Mouse (Mus musculus) intestine, postnatal 0 days (tissue): ENCODE data around the gene B4gat1. TPM values are rescaled to one million over a fixed set of nuclear protein-coding genes. Genes with fewer than 3 reads are reported as not detected.
"Not testable (repeated sequence)": the region's sequence is repeated elsewhere in the genome, so short reads cannot be mapped to it uniquely, and the experiment has no call there.

ENCODE experiments used
- ATAC-seq: fragments of 200-750 bp; cut with Nextera tagmentation; 2 replicates; pipeline ENCODE4 v1.8.0; 2017; ENCODE audit warnings: mild to moderate bottlenecking, moderate TSS enrichment, moderate library complexity
- H3K27ac ChIP-seq: fragments of 300-500 bp; sonication (generic); 2 replicates; pipeline ENCODE4 v1.5.1; 2014; ENCODE audit warnings: mild to moderate bottlenecking, low read depth, low read length, moderate library complexity
- H3K27me3 ChIP-seq: fragments of 300-500 bp; sonication (generic); replicated peaks from 2 replicates; pipeline ENCODE4 v1.6.1; 2014; ENCODE audit warnings: low read length, mixed read lengths; ENCODE audit not compliant: control insufficient read depth, insufficient read depth
- H3K36me3 ChIP-seq: fragments of 300-500 bp; sonication (generic); 2 replicates; pipeline ENCODE4 v1.6.1; 2014; ENCODE audit warnings: mild to moderate bottlenecking, moderate library complexity; ENCODE audit not compliant: control insufficient read depth, insufficient read depth
- H3K4me1 ChIP-seq: fragments of 300-500 bp; sonication (generic); replicated peaks from 2 replicates; pipeline ENCODE4 v1.6.1; 2014; ENCODE audit warnings: antibody characterized with exemption, low read length, mixed read lengths; ENCODE audit not compliant: control insufficient read depth, insufficient read depth
- H3K4me2 ChIP-seq: fragments of 300-500 bp; sonication (generic); replicated peaks from 2 replicates; pipeline ENCODE4 v1.6.1; 2014; ENCODE audit warnings: low read depth, mild to moderate bottlenecking, moderate library complexity
- H3K4me3 ChIP-seq: fragments of 300-500 bp; sonication (generic); 2 replicates; pipeline ENCODE4 v1.5.1; 2014; ENCODE audit warnings: low read depth, low read length
- H3K9ac ChIP-seq: fragments of 300-500 bp; sonication (generic); 2 replicates; pipeline ENCODE4 v1.6.1; 2014; ENCODE audit warnings: mild to moderate bottlenecking, low read depth, low read length
- H3K9me3 ChIP-seq: fragments of 300-500 bp; sonication (generic); 2 replicates; pipeline ENCODE4 v1.6.1; 2016; ENCODE audit warnings: mixed run types; ENCODE audit not compliant: control insufficient read depth
- CTCF ChIP-seq: sonication (generic); IDR thresholded peaks from 2 replicates; pipeline ENCODE4 v1.5.1; 2016; ENCODE audit warnings: low read depth, mild to moderate bottlenecking, control low read depth, antibody characterized with exemption, moderate library complexity
- WGBS: fragments of 180-500 bp; shearing (Covaris S2); extraction: QIAGEN DNeasy Blood & Tissue Kit; methylation state at CpG from one replicate; pipeline ENCODE4 v1.1.7; 2014; 5-methylcytosine and 5-hydroxymethylcytosine counted together
- polyA plus RNA-seq: library from polyadenylated mRNA; unstranded; fragments of >200 nt; fragmentation: Nextera tagmentation; extraction: Ambion mirVana; gene quantifications from 2 replicates; pipeline ENCODE4 v1.2.1, GENCODE M21; 2015

The B4gat1 gene
- polyA plus RNA-seq, 1 experiment from 2014 or later = 17.9 TPM

DNA sequence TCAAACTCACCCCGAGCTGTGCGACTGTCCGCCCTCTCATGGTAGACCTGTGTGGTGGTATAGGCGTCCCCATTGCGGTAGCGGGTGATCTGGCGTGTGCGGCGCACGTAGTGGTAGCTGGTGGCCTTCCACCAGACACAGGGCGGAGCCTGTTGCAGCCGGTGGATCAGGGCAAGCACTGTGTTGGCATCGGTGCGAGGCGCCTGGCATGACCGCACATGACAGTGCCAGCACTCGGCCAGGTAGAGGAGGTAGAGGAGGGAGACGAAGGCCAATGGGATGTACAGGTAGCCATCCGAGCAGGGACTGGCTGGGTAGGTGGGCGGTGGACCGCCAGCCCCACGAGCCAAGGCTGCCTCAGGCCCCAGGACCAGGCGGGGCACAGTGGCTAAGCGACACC lies 44.0 kb downstream of the B4gat1 start:
- TF ChIP-seq CTCF = no peak
- H3K4me1 ChIP-seq = 0 out of 2 replicates have a peak, but pooled peaks cover 4% of the 10 kb centered on the region
- 58% methylated on average over 24 of the region's 24 CpGs for WGBS
- no peak overlapping the region for H3K9ac ChIP-seq
- H3K4me2 ChIP-seq = no peak overlapping the region
- H3K27me3 ChIP-seq = peaks cover 58% of the 10 kb centered on the region
- no peak for ATAC-seq
- H3K4me3 ChIP-seq = no peak overlapping the region
- no peaks in the 10 kb centered on the region for H3K9me3 ChIP-seq
- H3K27ac ChIP-seq = no peak overlapping the region
- H3K36me3 ChIP-seq = no peaks in the 10 kb centered on the region

DNA sequence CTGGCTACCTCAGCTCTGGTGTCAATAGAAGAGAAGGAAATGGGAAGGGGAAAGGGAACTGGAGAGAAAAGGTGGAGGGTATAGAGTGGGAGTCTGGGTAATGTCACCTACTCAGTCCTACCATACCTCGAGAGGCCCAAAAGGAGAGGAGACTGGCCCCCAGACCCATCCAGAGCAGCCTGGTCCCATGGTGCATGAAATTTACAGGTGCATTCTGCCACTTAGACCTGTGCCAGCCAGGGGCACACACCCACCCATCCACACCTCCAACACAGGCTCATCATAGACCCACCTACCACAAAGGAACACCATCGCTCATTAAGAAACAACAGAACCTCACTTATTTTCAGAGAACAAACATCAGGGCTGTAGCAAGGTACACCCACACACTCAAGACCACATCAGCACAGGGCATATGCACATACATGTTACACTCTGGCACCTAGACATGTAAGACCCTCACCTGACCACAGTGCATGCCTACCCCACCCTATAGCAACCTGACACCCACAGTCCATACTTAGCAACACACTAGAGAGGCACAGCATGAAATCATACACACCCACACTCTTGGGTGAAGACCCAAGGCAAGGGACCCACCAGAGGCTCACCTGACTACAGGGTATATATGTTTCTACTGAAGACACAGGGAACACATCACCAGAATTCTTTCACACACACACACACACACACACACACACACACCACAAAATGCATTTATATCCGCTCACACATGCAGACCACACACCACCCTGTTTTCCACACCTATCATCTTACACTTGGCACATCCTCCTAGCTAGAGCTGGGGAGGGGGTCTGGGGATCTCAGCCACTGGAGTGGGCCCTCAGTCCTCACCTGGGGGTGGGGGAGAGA lies 45.6 kb downstream of the B4gat1 start:
- TF ChIP-seq CTCF = no peak
- no peak overlapping the region for H3K9ac ChIP-seq
- H3K36me3 ChIP-seq = no peaks in the 10 kb centered on the region
- H3K27ac ChIP-seq = no peak overlapping the region
- peak overlapping the region; percentile 84 for H3K4me2 ChIP-seq
- H3K27me3 ChIP-seq = peaks cover 58% of the 10 kb centered on the region
- H3K4me1 ChIP-seq = peaks cover 5% of the 10 kb centered on the region; the same call in 1 of the 2 replicates
- peak overlapping the region; percentile 53; the same call in 1 of the 2 replicates for H3K4me3 ChIP-seq
- 64% methylated on average over 3 of the region's 3 CpGs for WGBS
- no peak for ATAC-seq
- H3K9me3 ChIP-seq = no peaks in the 10 kb centered on the region

DNA sequence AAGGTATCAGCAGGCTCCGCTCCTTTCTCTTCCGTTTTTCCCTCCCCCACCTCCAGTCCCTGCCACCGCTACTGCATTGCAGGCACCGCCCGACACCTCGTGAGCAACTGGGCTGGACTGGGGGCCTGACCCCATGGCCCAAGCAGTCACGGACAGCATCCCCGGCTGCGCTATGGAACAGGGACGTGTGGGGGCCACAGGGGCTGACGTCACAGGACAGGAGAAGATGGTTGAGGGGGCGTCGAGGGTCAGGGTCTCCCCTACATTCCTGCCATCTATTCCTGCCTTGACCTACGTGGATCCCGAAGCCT lies 46.2 kb downstream of the B4gat1 start:
- Histone ChIP-seq H3K27ac (no peak overlapping the region), H3K36me3 (peaks cover 4% of the 10 kb centered on the region), H3K9me3 (no peaks in the 10 kb centered on the region), H3K9ac (no peak overlapping the region), H3K4me1 (peaks cover 8% of the 10 kb centered on the region; the same call in 1 of the 2 replicates), H3K4me3 (peak overlapping the region; percentile 53), H3K27me3 (peaks cover 57% of the 10 kb centered on the region), H3K4me2 (peak overlapping the region; percentile 84)
- WGBS = 3% methylated on average over 14 of the region's 15 CpGs
- no peak for ATAC-seq
- TF ChIP-seq CTCF = no peak

DNA sequence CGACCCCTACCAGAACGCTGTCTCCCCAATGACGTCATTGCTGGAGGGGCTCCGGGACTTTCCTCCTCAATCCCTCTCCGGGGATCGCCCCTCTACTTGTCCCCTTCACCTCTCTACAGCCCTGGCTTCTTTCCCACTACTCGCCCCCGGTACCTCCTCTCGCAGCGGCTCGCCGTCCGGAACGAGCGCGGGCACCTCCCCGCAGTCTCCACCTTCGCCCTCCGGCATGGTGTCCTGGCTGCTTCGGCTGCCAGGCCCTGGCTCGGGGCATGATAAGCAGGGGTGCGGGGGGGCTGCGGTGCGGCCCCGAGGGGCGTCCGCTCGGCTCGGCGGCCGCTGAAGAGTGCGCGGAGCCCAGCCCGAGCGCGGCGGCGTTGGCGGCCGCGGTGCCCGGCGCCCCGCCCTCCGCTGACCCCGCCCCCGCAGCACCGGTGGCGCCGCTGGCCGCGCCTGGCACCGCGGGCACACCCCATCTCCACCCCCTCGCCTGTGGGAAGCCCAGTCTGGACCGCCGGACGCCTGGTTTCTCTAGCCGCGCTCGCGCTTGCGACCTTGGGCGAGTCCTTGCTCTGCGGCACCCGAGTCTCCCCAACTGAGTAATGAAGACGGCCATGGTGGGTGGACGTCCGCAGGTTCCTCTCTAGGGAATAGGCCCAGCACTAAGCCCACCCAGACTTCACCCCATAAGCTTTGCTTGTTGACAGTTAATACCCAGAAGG lies 46.7 kb downstream of the B4gat1 start, which contains the start of gene Tmem151a:
Tmem151a (minus strand) TSS at position 387 of the 719 bp plus-strand sequence.
- Histone ChIP-seq H3K36me3 (peaks cover 8% of the 10 kb centered on the region), H3K27me3 (peaks cover 55% of the 10 kb centered on the region), H3K4me3 (peak within 1 kb of the TSS; percentile 53), H3K27ac (no peak within 1 kb of the TSS), H3K4me2 (peak within 1 kb of the TSS; percentile 84), H3K9ac (0 out of 2 replicates have a peak within 1 kb of the TSS, but pooled peaks have one; percentile 19), H3K9me3 (no peaks in the 10 kb centered on the region), H3K4me1 (peaks cover 8% of the 10 kb centered on the region; the same call in 1 of the 2 replicates)
- no peak for ATAC-seq
- under 1% methylated on average over 69 of the region's 69 CpGs for WGBS
- no peak for TF ChIP-seq CTCF

DNA sequence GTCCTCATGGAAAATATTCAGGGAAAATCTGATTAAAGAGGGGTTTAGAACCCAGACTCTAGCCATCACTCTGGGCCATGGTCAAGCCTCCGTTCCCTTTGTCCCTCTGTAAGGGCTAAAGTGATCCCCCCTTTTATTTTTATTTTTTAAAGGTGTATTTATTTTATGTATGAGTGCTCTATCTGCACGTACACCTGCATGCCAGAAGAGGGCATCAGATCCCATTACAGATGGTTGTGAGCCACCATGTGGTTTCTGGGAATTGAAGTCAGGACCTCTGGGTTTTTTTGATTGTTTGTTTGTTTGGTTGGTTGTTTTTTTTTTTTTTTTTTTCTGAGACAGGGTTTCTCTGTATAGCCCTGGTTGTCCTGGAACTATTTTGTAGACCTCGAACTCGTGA lies 47.9 kb downstream of the B4gat1 start:
- not testable (repeated sequence) for H3K27ac ChIP-seq, H3K4me1 ChIP-seq, ATAC-seq, H3K4me3 ChIP-seq, H3K9me3 ChIP-seq, H3K4me2 ChIP-seq, H3K9ac ChIP-seq
- H3K36me3 ChIP-seq = peaks cover 18% of the 10 kb centered on the region
- WGBS = 53% methylated on average over 4 of the region's 4 CpGs
- H3K27me3 ChIP-seq = peaks cover 45% of the 10 kb centered on the region
- TF ChIP-seq CTCF = peak; percentile 40
